Mouse (Mus musculus) testis, adult 2 months (tissue): ENCODE data around the gene Map3k10.

Experiments
- CTCF ChIP-seq: fragments of 200-500 bp; IDR thresholded peaks from 2 replicates; pipeline ENCODE4 v1.5.1; 2012; ENCODE audit warnings: low read depth, mild to moderate bottlenecking, inconsistent platforms, low read length, moderate library complexity; ENCODE audit not compliant: control insufficient read depth, insufficient read depth, insufficient replicate concordance
- POLR2A ChIP-seq: fragments of 200-500 bp; IDR thresholded peaks from 2 replicates; pipeline ENCODE4 v1.6.1; 2012; ENCODE audit warnings: low read depth, mild to moderate bottlenecking, inconsistent platforms, low read length, moderate library complexity; ENCODE audit not compliant: control insufficient read depth

GRCm38 (mm10) chr7:27644471-27644870 is 29.9 kb downstream of the Map3k10 start:
- no peak for TF ChIP-seq CTCF
- no peak for TF ChIP-seq POLR2A
